Mouse (Mus musculus) intestine, embryonic 15.5 days (tissue): ENCODE measurements around the gene Dtnbp1. TPM values are rescaled to one million over a fixed set of nuclear protein-coding genes. Genes with fewer than 3 reads are reported as not detected.

Experiments used
- ATAC-seq: fragments of 200-750 bp; cut with Nextera tagmentation; 2 replicates; pipeline ENCODE4 v1.8.0; 2017; ENCODE audit warnings: moderate TSS enrichment, moderate library complexity
- H3K27ac ChIP-seq: fragments of 300-500 bp; sonication (generic); 2 replicates; pipeline ENCODE4 v1.5.1; 2015; ENCODE audit warnings: mild to moderate bottlenecking, inconsistent platforms
- H3K27me3 ChIP-seq: fragments of 300-500 bp; sonication (generic); replicated peaks from 2 replicates; pipeline ENCODE4 v1.6.1; 2015; ENCODE audit warnings: inconsistent platforms
- H3K36me3 ChIP-seq: fragments of 300-500 bp; sonication (generic); 2 replicates; pipeline ENCODE4 v1.6.1; 2015; ENCODE audit warnings: inconsistent platforms
- H3K4me1 ChIP-seq: fragments of 300-500 bp; sonication (generic); replicated peaks from 2 replicates; pipeline ENCODE4 v1.6.1; 2015; ENCODE audit warnings: inconsistent platforms
- H3K4me2 ChIP-seq: fragments of 300-500 bp; sonication (generic); replicated peaks from 2 replicates; pipeline ENCODE4 v1.6.1; 2015; ENCODE audit warnings: mild to moderate bottlenecking, inconsistent platforms
- H3K4me3 ChIP-seq: fragments of 300-500 bp; sonication (generic); replicated peaks from 2 replicates; pipeline ENCODE4 v1.5.1; 2015; ENCODE audit warnings: inconsistent platforms
- H3K9ac ChIP-seq: fragments of 300-500 bp; sonication (generic); 2 replicates; pipeline ENCODE4 v1.6.1; 2015; ENCODE audit warnings: inconsistent platforms
- H3K9me3 ChIP-seq: fragments of 300-500 bp; sonication (generic); 2 replicates; pipeline ENCODE4 v1.6.1; 2016; ENCODE audit warnings: inconsistent platforms
- WGBS: fragments of 180-500 bp; shearing (Covaris S2); methylation state at CpG from one replicate; pipeline ENCODE4 v1.1.7; 2015; 5-methylcytosine and 5-hydroxymethylcytosine counted together
- polyA plus RNA-seq: library from polyadenylated mRNA; unstranded; fragments of >200 nt; fragmentation: Nextera tagmentation; extraction: Ambion mirVana; gene quantifications from 2 replicates; pipeline ENCODE4 v1.2.1, GENCODE M21; 2015

Gene Dtnbp1
- polyA plus RNA-seq, 1 experiment from 2014 or later: 62.0 TPM

DNA sequence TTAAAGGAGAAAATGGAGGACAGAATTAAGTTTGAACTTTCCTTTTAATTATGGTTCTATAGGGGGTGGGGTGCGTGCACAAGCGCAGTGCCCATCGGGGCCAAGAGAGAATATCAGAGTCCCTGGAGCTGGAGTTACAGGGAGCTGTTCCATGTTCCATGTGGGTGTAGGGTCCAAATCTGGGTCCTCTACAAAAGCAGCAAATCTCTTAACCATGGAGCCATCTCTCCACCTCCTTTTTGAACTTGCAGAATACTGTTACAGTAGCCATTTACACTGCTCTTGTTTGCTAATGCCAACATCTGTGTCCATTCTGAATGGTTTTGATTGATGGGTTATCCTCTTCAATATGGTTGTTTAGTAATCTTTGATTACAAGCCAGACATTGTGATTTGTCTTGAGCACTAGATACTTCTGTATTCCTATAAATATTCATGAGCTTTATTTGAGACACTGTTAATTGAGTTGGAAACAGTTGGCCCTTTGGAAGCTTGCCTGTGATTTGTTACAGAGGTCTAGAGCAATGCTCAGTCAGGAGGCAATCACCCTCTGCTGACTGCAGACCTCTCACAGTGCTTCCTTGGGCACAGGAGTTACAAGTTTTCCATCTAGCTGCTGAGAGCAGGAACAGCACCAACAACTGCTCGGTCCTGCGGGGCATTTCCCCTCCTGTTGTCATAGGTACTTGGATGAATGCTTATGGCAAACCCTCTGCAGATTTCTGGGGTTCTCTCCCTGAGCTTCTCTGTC is 41.2 kb downstream of the Dtnbp1 start:
- 87% methylated on average over 5 of the region's 5 CpGs for WGBS
- H3K9ac ChIP-seq: no peak overlapping the region
- no peaks in the 10 kb centered on the region for H3K36me3 ChIP-seq
- no peaks in the 10 kb centered on the region for H3K4me1 ChIP-seq
- H3K27ac ChIP-seq: no peak overlapping the region
- H3K27me3 ChIP-seq: no peaks in the 10 kb centered on the region
- no peak overlapping the region for H3K4me2 ChIP-seq
- ATAC-seq: no peak
- no peak overlapping the region for H3K4me3 ChIP-seq
- H3K9me3 ChIP-seq: no peaks in the 10 kb centered on the region

DNA sequence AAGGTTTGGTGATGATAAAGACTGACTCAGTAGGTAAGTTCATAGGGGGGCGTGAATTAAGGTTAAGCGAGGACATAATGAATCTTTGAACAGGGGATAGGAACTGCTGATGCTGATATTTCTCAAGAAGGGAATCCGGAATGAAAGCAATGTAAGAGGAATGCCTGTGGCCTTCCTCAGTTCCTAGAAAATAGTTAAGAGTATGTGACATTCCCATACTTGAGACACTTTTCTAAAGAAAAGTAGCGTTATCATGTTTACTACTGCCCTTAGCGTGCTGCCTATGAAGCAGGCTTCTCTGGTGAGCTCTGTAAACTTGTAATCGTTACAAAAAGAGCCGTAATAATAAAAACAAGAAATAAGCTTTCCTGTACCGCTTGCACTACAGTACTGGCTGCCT is 44.9 kb downstream of the Dtnbp1 start:
- Histone ChIP-seq H3K9ac (no peak overlapping the region), H3K36me3 (no peaks in the 10 kb centered on the region), H3K27me3 (no peaks in the 10 kb centered on the region), H3K4me1 (no peaks in the 10 kb centered on the region), H3K27ac (no peak overlapping the region), H3K4me3 (no peak overlapping the region), H3K9me3 (no peaks in the 10 kb centered on the region), H3K4me2 (no peak overlapping the region)
- 91% methylated on average over 8 of the region's 8 CpGs for WGBS
- no peak for ATAC-seq

- WGBS: 96% methylated on average over 6 of the region's 6 CpGs
- Histone ChIP-seq H3K4me2 (no peak overlapping the region), H3K36me3 (no peaks in the 10 kb centered on the region), H3K9ac (no peak overlapping the region), H3K27me3 (no peaks in the 10 kb centered on the region), H3K4me1 (no peaks in the 10 kb centered on the region), H3K27ac (no peak overlapping the region), H3K4me3 (no peak overlapping the region), H3K9me3 (no peaks in the 10 kb centered on the region)
- ATAC-seq: no peak
Measured at GRCm38 (mm10) chr13:44955781-44956180, 46.2 kb downstream of the Dtnbp1 start.

DNA sequence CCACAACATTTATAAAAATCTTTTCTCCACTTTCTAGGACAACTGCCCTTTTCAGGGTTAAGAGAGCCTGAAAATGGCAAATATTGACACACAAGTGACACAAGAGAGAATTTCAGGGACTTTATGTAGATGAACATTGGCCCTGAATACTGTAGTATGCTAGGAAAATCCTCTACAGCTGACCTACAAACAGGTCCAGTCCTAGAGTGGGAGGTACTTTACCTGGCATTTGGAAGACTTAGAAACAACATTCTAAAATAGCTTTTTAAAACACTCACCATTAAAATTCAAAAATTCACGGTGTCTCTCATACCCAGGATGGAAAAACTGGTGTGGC is 47.7 kb downstream of the Dtnbp1 start:
- H3K9ac ChIP-seq: no peak overlapping the region
- no peaks in the 10 kb centered on the region for H3K4me1 ChIP-seq
- no peak overlapping the region for H3K4me2 ChIP-seq
- no peaks in the 10 kb centered on the region for H3K27me3 ChIP-seq
- no peak overlapping the region for H3K4me3 ChIP-seq
- H3K36me3 ChIP-seq: no peaks in the 10 kb centered on the region
- ATAC-seq: no peak
- no peak overlapping the region for H3K27ac ChIP-seq
- no peaks in the 10 kb centered on the region for H3K9me3 ChIP-seq
- WGBS: 98% methylated on average over 1 of the region's 1 CpGs

DNA sequence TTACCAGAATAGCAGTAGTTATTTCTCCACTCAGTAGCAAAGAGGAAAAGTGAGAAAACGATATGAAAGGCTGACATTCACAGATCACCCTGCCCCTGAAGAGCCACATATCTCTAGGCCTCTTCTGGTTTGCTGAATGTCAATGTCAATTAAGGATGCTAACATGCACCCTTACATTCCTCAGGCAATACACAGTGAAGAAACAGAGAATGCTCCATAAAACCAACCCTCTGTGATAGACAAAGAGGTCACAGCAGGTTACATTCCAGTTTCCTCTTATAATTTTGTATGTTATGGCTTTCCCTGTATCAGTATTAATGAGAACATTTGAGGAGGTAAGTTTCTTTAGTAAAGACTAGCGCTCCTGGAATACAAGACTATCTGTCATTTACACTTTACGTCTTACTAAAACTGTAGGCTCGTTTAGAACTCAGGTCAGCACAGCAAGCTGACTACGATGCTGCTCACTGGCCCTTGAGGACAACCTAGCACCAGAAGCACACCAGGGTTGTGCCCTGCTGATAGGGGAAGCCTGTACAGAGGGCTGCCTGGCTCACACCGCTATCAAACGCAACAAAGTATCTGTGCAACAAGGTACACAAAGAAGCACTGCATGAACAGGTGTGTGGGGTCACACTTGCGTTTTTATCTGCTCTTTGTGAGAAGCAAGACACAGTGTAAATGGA is 48.3 kb downstream of the Dtnbp1 start:
- WGBS: 81% methylated on average over 8 of the region's 8 CpGs
- Histone ChIP-seq H3K9me3 (no peaks in the 10 kb centered on the region), H3K4me3 (no peak overlapping the region), H3K4me1 (no peaks in the 10 kb centered on the region), H3K27ac (no peak overlapping the region), H3K36me3 (no peaks in the 10 kb centered on the region), H3K4me2 (no peak overlapping the region), H3K27me3 (no peaks in the 10 kb centered on the region), H3K9ac (no peak overlapping the region)
- no peak for ATAC-seq

GRCm38 (mm10) chr13:44952393-44953086 is 49.4 kb downstream of the Dtnbp1 start:
- WGBS: 69% methylated on average over 10 of the region's 10 CpGs
- no peak overlapping the region for H3K4me2 ChIP-seq

DNA sequence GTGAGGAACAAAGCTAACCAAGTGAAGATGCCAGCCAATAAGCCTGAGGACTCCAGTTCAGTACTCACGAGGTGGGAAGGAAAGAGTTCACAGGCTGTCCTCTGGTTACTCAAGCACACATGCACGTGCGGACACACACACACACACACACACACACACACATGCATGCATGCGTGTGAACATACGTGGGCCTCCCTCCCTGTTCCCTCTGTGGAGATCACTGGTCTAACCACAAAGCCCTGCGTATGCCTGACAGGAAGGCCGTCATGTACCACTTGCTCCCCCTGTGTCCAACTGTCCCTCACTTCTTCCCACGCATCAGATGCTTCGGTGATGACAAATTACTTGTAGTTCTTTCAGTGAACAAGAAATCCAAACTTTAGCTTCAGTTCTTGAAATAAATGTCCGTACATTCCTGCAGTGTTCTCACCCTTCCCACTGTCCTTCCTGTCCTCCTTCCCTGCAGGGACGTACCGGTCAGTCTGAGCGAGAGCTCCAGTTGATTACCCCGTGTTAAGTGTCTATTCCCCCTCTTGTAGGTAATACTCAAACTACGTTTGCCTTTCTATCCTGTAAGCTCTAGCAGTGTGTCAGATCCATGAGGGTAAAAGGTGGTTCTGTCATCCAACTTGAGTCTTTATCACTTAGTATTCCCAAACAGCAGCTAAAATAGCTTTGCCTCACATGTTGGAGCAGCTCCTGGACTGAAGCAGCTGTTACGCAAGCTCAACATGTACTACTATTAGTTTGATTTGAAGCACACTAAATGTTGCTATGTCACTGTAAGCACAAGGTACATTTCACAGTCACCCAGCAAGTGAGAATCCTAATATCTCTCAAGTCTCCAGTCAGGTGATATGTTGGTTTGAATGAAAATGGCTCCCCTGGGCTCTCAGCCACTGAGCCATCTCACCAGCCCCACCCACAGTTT is 53.4 kb downstream of the Dtnbp1 start:
- 88% methylated on average over 16 of the region's 16 CpGs for WGBS
- Histone ChIP-seq H3K4me2 (no peak overlapping the region), H3K4me1 (no peaks in the 10 kb centered on the region), H3K9me3 (no peaks in the 10 kb centered on the region), H3K27ac (no peak overlapping the region), H3K27me3 (no peaks in the 10 kb centered on the region), H3K36me3 (no peaks in the 10 kb centered on the region), H3K4me3 (no peak overlapping the region), H3K9ac (no peak overlapping the region)
- ATAC-seq: no peak

More at GRCm38 (mm10) chr13:44952393-44953086, 49.4 kb downstream of the Dtnbp1 start:
- H3K27me3 ChIP-seq: no peaks in the 10 kb centered on the region
- no peak overlapping the region for H3K27ac ChIP-seq
- H3K4me1 ChIP-seq: no peaks in the 10 kb centered on the region
- ATAC-seq: no peak
- no peaks in the 10 kb centered on the region for H3K36me3 ChIP-seq
- no peak overlapping the region for H3K4me3 ChIP-seq
- H3K9me3 ChIP-seq: no peaks in the 10 kb centered on the region
- no peak overlapping the region for H3K9ac ChIP-seq

GRCm38 (mm10) chr13:44946880-44947635 is 54.9 kb downstream of the Dtnbp1 start:
- H3K4me3 ChIP-seq: no peak overlapping the region
- no peaks in the 10 kb centered on the region for H3K4me1 ChIP-seq
- H3K9me3 ChIP-seq: no peaks in the 10 kb centered on the region
- no peak overlapping the region for H3K27ac ChIP-seq
- 52% methylated on average over 8 of the region's 8 CpGs for WGBS
- no peak for ATAC-seq
- no peak overlapping the region for H3K9ac ChIP-seq
- no peaks in the 10 kb centered on the region for H3K27me3 ChIP-seq
- H3K36me3 ChIP-seq: no peaks in the 10 kb centered on the region
- H3K4me2 ChIP-seq: 0 out of 2 replicates have a peak overlapping the region, but pooled peaks have one; percentile 11

- WGBS: 84% methylated on average over 2 of the region's 2 CpGs
- H3K27ac ChIP-seq: no peak overlapping the region
- no peaks in the 10 kb centered on the region for H3K9me3 ChIP-seq
- no peak overlapping the region for H3K9ac ChIP-seq
- H3K36me3 ChIP-seq: no peaks in the 10 kb centered on the region
- no peak for ATAC-seq
- no peaks in the 10 kb centered on the region for H3K27me3 ChIP-seq
- no peak overlapping the region for H3K4me3 ChIP-seq
- no peak overlapping the region for H3K4me2 ChIP-seq
- no peaks in the 10 kb centered on the region; the same call in 1 of the 2 replicates for H3K4me1 ChIP-seq
Measured at GRCm38 (mm10) chr13:44943618-44944017, 58.3 kb downstream of the Dtnbp1 start.

DNA sequence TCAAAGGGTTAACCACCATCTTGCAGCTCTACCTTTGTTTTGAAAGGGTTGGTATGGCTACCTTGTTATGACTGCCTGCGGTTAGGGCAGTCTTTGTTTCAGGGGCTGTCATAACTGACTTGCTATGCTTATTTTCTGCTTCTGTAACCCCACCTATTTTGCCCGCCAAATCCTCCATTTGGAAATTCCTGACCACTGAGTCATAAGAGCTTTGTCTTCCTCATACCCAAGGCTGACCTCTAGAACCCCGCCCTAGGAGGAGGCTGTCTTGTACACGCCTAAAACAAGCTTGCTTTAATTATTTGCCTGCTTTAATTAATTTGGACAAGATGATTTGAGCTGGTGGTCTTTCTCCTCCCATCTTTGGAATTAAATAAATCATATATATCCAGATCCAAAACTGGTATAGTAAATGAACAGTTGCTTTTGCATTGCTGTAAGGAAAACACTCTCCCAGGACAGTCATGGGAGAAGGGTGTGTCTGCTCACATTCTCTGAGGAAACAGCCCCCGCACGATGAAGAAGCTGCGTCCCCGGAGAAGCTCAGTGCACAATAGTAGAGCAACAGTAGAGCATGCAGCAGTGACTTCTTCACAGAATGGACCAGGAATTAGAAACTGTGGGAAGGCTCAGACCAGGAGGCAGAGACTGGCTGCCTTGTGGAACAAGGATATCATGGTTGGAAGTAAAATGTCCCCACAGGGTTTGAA is 62.5 kb downstream of the Dtnbp1 start:
- Histone ChIP-seq H3K4me3 (no peak overlapping the region), H3K36me3 (no peaks in the 10 kb centered on the region), H3K27me3 (no peaks in the 10 kb centered on the region), H3K4me2 (no peak overlapping the region), H3K4me1 (peaks cover 3% of the 10 kb centered on the region; the same call in 1 of the 2 replicates), H3K27ac (no peak overlapping the region), H3K9me3 (no peaks in the 10 kb centered on the region), H3K9ac (no peak overlapping the region)
- peak; percentile 53 for ATAC-seq
- WGBS: 69% methylated on average over 8 of the region's 8 CpGs

- H3K9ac ChIP-seq: no peak overlapping the region
- no peaks in the 10 kb centered on the region for H3K27me3 ChIP-seq
- WGBS: 69% methylated on average over 3 of the region's 3 CpGs
- H3K4me3 ChIP-seq: no peak overlapping the region
- no peaks in the 10 kb centered on the region for H3K9me3 ChIP-seq
- H3K4me2 ChIP-seq: no peak overlapping the region
- ATAC-seq: no peak; the same call in 1 of the 2 replicates
- H3K4me1 ChIP-seq: peaks cover 8% of the 10 kb centered on the region; the same call in 1 of the 2 replicates
- no peak overlapping the region for H3K27ac ChIP-seq
- no peaks in the 10 kb centered on the region for H3K36me3 ChIP-seq
Measured at GRCm38 (mm10) chr13:44937681-44938080, 64.3 kb downstream of the Dtnbp1 start.
